Mouse (Mus musculus) thymus, postnatal 0 days (tissue): ENCODE measurements around the gene Cxcr5. TPM values are rescaled to one million over a fixed set of nuclear protein-coding genes. Genes with fewer than 3 reads are reported as not detected.

Experiments
- DNase-seq: peaks from one replicate; pipeline ENCODE4 v3.0.0-alpha.2; 2015; ENCODE audit warnings: low spot score
- polyA plus RNA-seq: library from polyadenylated mRNA; unstranded; fragments of >200 nt; fragmentation: Nextera tagmentation; extraction: Ambion mirVana; gene quantifications from 2 replicates; pipeline ENCODE4 v1.2.1, GENCODE M21; 2015

Cxcr5 gene
- polyA plus RNA-seq, 1 experiment from 2014 or later, result 1.4 TPM

DNA sequence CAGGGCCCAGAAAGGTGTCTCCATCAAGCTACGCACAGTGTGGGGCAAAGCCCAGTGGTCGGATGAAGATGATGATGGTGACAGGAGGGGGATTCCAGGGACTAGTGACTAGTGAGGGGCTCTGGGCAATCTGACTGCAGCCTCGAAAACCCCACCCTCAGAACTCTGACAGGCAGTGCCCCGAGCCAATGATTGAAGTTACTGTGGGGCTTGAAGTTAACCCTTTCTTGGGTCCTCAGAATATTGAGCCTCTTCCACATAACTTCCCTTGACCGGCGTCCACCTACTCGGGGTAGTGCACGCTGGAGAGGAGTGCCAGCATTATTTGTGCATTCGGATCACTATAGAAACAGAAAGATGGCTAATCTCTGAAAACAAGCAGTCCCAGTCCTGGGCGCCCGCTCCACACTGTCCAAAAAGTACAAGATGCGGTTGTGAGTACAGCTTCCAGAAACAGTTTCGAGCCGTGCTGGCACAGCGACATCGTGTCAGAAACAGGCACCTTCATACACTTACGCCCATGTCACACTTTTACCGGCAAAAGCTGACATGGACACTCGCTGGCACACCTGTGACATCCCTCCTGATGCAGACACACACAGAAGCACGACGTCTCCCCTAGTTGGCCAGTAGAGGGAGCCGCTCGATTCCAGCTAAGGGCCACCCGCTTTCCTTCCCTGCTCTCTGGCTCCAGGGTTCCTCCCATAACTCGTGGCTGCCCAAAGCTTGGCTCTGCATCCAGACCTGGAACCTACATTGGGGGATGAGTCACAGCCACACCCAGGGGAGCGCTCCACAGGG is 81.8 kb downstream of the Cxcr5 start:
- DNase-seq, result peak; percentile 83

DNA sequence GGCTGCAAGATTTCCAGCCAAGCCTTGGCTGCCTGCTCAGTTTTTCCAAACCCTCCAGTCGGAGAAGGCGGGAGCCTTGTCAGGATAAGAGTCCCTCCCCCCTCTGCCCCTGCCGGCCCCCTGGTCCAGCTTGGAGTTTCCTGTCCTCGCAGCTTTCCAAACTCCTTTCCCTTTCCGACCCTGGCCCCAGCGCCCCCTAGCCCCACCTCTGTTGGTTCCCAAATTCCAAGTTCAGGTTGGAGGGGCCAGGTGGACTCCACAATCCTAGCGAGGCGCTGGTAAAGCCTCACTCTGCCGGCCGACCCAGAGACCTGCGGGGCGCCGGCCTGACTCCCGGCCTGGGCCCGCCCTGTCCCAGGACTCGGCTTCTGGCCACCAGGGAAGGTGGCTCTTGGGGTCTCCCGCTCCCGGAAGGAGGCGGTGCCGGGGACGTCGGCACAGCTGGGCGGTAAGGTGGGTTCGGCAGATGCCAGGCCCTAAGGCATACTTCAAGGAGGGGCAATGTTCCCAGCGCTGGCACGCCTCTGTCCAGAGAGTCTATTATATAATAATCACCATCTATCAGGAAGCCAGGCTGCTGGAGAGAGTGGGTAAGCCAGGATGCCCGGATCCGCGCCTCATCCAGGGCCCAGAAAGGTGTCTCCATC is 82.6 kb downstream of the Cxcr5 start:
- DNase-seq, result peak; percentile 52

GRCm38 (mm10) chr9:44478229-44478921 is 83.3 kb downstream of the Cxcr5 start:
- DNase-seq, result peak; percentile 49

GRCm38 (mm10) chr9:44477339-44478228 is 84.1 kb downstream of the Cxcr5 start:
- DNase-seq, result peak; percentile 77

- no peak for DNase-seq
Measured at GRCm38 (mm10) chr9:44475936-44476335, 85.7 kb downstream of the Cxcr5 start.

GRCm38 (mm10) chr9:44474327-44474726 is 87.3 kb downstream of the Cxcr5 start:
- no peak for DNase-seq

GRCm38 (mm10) chr9:44473184-44473583 is 88.5 kb downstream of the Cxcr5 start:
- DNase-seq, result peak; percentile 24

DNA sequence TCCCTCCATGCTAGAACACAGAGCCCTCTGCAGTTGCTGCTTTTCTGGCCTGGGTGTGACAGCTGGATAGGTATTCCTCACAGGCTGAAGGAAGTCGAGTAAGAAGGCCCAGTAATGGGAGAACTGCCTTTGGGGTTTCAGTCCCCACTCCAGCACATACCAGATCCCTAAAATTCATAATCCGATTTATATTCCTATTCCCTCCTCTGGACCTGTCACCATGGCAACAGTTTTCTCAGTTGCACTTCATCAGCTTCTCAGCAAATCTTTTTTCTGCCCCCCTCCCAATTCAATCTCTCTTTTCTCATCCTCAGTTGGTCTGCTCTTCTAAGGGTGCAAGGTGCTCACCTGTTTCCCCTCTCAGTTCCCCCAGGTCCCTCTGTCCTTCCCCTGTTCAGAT is 92.9 kb downstream of the Cxcr5 start:
- DNase-seq, result no peak

GRCm38 (mm10) chr9:44468224-44468623 is 93.5 kb downstream of the Cxcr5 start:
- no peak for DNase-seq

- no peak for DNase-seq
Measured at GRCm38 (mm10) chr9:44461950-44462349, 99.7 kb downstream of the Cxcr5 start.

Other genes starting within 250 kb of the Cxcr5 start
- gene C2cd2l, start 241.6 kb downstream of the Cxcr5 start, polyA plus RNA-seq, result 11.0 and 11.2 TPM in 2 replicates
- gene Dpagt1, start 235.9 kb downstream of the Cxcr5 start, polyA plus RNA-seq, result 25.7 and 25.8 TPM in 2 replicates
- 454 and 470 TPM in 2 replicates for gene H2afx, start 227.2 kb downstream of the Cxcr5 start, polyA plus RNA-seq
- gene Hmbs, start 217.6 kb downstream of the Cxcr5 start, polyA plus RNA-seq, result 74.7 and 79.0 TPM in 2 replicates
- 30.1 and 30.5 TPM in 2 replicates for gene Vps11, start 200.2 kb downstream of the Cxcr5 start, polyA plus RNA-seq
- gene Hyou1, start 182.4 kb downstream of the Cxcr5 start, polyA plus RNA-seq, result 13.1 and 18.5 TPM in 2 replicates
- 16.4 and 18.1 TPM in 2 replicates for gene Slc37a4, start 165.0 kb downstream of the Cxcr5 start, polyA plus RNA-seq
- 3,300 and 3,396 TPM in 2 replicates for gene Rps25, start 154.7 kb downstream of the Cxcr5 start, polyA plus RNA-seq
- gene Trappc4, start 154.3 kb downstream of the Cxcr5 start, polyA plus RNA-seq, result 166 and 171 TPM in 2 replicates
- gene Ccdc84, start 143.3 kb downstream of the Cxcr5 start, polyA plus RNA-seq, result 24.6 and 27.0 TPM in 2 replicates
- gene Foxr1, start 120.7 kb downstream of the Cxcr5 start, polyA plus RNA-seq, result not detected in 2 replicates
- 0.69 and 1.5 TPM in 2 replicates for gene Upk2, start 106.9 kb downstream of the Cxcr5 start, polyA plus RNA-seq
- 3.2 and 4.4 TPM in 2 replicates for gene Bcl9l, start 79.1 kb downstream of the Cxcr5 start, polyA plus RNA-seq
- 22.2 and 29.5 TPM in 2 replicates for gene Ddx6, start 43.0 kb upstream of the Cxcr5 start, polyA plus RNA-seq
- gene Treh, start 111.4 kb upstream of the Cxcr5 start, polyA plus RNA-seq, result 0.07 TPM in 1 of 2 replicates, not detected in the other
- gene Phldb1, start 173.3 kb upstream of the Cxcr5 start, polyA plus RNA-seq, result 3.0 and 3.3 TPM in 2 replicates
- 111 and 116 TPM in 2 replicates for gene Arcn1, start 206.0 kb upstream of the Cxcr5 start, polyA plus RNA-seq
- gene Ift46, start 206.0 kb upstream of the Cxcr5 start, polyA plus RNA-seq, result 68.0 and 74.0 TPM in 2 replicates
- 0.72 and 0.82 TPM in 2 replicates for gene Tmem25, start 237.4 kb upstream of the Cxcr5 start, polyA plus RNA-seq
- gene Ttc36, start 241.2 kb upstream of the Cxcr5 start, polyA plus RNA-seq, result 1.5 and 3.0 TPM in 2 replicates